Mouse (Mus musculus) spleen, embryonic (tissue): ENCODE measurements around the gene Fdps.
"Not testable (repeated sequence)": the region's sequence is repeated elsewhere in the genome, so short reads cannot be mapped to it uniquely, and the experiment has no call there.

ENCODE experiments used
- CTCF ChIA-PET: fragments of 350-600 bp; sonication (Branson Sonifier 250); formaldehyde crosslinking; loops from one replicate; lab custom pipeline; 2022; lab: Charles Lee

Fdps gene

GRCm38 (mm10) chr3:89102495-89103290 lies 934 bp upstream of the Fdps start:
- CTCF ChIA-PET: interaction anchor here (0.8 kb wide), 2 partner anchors 15 to 852 kb away, joined by 3 to 9 read pairs; no protein-coding TSS in a partner anchor

GRCm38 (mm10) chr3:89101459-89101811 lies 324 bp downstream of the Fdps start:
- CTCF ChIA-PET: interaction anchor here (0.6 to 1.3 kb wide), 4 partner anchors 8 to 632 kb away, joined by 3 to 6 read pairs (median 4); partner anchors contain the start of gene Rusc1

DNA sequence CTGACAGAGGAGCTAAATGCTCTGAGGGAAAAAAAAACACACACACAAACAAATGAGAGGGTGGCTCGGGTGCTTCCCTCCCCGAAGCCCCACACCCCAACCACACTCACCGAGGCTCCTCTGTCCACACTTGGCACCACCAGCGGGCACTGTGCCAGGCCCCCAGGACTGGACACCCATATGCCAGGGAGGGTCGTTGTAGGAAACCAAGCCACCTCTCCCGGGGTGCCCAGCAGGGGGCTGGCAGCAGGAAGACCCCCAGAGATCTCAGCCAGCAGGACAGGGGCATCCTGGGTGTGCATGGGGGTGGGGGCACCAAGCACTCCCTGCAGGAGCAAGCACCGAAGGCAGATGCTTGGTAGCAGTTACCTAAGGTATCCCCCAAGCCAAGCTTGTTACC lies 948 bp downstream of the Fdps start, which contains the start of gene Gm43738:
Gene Gm43738, minus strand, starts transcription at position 289 of the 400 bp plus-strand sequence.
- CTCF ChIA-PET: interaction anchor here (0.6 to 1.3 kb wide), 3 partner anchors 13 to 131 kb away, joined by 3 to 4 read pairs (median 4); no protein-coding TSS in a partner anchor

DNA sequence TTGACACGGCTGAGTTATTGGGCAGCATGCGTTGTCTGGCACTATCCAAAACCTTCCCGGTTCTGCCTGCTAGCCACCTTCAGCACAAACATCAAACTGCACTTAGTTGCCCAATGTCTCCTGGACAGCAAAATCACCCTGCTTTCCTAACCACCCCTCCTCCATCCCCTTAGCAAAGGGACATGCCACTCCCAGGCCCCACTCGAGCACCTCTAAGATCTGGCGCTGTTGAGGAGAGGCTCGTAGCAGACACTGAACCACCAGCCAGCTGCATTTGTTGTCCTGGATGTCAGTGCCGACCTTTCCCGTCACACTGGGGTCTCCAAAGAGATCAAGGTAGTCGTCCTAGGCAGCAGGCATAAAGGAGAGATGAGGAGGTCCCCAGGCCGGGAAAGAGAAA lies 7.7 kb downstream of the Fdps start:
- CTCF ChIA-PET: interaction anchor here (0.6 kb wide), 1 partner anchor 762 kb away, joined by 5 read pairs; no protein-coding TSS in a partner anchor

- CTCF ChIA-PET: interaction anchor here (0.6 to 1.0 kb wide), 3 partner anchors 9 to 762 kb away, joined by 3 to 6 read pairs (median 5); partner anchors contain the start of gene Fdps
These were observed 8.6 kb downstream of the Fdps start, which contains the start of gene Rusc1 for GRCm38 (mm10) chr3:89093175-89093574. TSS of gene Rusc1 (minus strand) at chr3:89093311.

DNA sequence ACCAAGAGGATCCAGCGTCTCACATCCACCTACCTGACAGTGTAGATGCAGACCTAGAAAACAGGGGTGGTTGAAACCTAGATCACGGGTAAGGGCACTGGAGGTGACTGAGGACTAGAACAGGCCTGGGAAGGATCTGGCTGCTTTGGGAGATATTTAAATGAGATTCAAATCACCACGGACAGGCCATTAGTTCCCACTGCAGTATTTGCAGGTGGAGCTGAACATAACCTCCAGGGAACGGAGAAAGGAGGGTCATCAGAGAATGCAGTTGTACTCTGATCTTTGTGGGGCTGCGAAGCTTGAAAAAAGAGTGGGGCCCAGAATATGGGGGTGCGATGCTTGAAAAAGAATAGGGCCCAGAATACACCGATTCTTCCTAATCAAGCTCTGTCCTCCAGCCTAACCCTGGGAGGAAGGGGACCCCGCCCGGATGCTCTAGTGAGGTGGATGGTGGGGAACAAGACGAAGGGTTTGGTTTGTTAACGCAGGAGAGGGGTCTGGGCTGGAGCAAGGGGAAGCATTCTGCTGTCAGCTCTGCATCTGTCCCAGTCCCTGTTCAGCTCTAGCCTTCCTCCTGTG lies 9.2 kb downstream of the Fdps start:
- CTCF ChIA-PET: interaction anchor here (1.0 kb wide), 1 partner anchor 9 kb away, joined by 6 read pairs; the partner anchor contains the start of gene Fdps

DNA sequence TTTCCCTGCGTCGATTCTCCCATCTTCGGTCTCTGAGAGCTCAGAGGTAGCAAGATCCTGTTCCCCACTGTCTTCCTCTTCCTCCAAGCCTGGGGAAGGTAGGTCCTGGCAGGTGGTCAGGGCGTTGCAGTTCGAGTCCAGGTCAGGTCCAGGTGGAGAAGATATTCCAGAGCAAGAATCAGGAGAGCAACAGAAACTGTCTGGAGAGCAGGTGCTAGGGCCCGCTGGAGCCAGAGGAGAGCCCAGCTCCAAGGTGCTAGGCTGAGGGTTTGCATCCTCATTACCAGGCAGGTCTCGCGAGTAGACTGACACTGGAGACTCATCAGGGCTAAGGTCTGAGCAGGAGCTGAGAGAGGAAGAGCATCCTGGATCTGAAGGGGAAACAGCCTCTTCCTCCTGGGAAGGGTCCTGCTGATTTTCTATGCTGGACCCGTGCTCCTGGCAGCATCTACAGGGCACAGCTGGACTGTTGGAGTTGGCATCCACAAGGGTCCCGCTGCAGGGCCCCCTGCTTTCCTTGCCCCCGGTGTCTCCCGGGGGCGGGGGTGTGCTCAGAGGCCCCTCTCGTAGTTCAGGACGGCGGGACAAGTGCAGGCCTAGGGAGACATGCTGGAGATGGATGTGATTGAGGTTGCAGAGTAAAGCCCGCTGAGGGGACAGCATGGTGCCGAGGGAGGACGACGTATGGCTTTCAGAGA lies 9.8 kb downstream of the Fdps start:
- CTCF ChIA-PET: no interaction called here

GRCm38 (mm10) chr3:89090694-89091655 lies 10.8 kb downstream of the Fdps start:
- CTCF ChIA-PET: interaction anchor here (0.7 kb wide), 1 partner anchor 365 kb away, joined by 10 read pairs; no protein-coding TSS in a partner anchor

DNA sequence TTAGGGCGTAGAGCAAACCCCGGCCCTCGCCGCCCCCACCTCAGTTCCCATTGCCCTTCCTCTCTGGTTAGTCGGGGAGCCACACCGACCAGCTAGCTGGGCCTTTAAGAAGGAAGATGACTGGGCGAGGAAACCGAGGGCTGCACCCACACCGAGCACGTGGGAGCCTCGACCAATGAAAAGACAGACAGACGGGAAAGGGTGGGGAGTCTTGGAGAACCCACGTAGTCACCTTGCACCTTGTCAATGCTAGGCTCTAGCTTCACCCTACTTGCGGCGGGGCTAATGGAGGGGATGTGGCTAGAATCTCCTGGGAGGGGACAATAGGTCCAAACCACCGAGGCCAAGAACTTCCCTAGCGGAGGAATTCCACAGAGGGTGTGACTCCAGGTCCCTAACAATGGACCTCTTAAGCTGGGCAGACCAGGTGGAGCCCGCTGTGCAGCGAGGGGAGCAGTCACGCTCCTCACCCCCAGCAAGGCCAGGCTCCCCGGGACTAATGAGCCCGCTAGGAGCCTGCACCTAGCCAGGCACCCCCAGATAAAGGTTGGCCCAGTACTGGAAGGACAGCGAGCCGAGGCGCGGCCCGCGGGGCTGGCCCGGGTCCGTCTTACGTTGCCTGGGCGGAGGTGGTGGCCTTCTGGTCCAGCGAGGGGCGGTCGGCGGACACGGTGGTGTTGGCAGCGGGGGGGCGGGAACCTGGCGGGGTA lies 11.7 kb downstream of the Fdps start:
- CTCF ChIA-PET: interaction anchor here (0.7 kb wide), 1 partner anchor 366 kb away, joined by 10 read pairs; no protein-coding TSS in a partner anchor

DNA sequence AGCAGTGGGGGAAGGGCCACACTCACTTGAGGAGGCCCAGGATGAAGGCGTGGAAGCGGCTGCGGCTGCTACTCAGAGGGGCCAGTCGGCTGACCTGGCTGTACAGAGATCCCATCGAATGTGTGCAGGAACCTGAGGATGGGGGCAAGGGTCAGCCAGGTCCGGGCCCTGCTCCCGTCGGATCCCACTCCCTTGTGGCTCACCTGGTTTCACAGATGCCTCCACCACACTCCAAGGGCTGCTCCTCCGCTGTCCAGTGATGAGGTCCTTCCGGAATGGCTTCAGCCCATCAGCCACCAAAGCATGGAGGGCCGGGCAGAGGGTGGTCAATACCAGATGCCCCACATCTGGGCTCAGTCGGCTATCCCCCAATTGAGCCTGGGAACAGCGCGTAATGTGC lies 12.8 kb downstream of the Fdps start:
- CTCF ChIA-PET: interaction anchor here (1.6 kb wide), 1 partner anchor 71 kb away, joined by 7 read pairs; the partner anchor contains the start of gene Hcn3

DNA sequence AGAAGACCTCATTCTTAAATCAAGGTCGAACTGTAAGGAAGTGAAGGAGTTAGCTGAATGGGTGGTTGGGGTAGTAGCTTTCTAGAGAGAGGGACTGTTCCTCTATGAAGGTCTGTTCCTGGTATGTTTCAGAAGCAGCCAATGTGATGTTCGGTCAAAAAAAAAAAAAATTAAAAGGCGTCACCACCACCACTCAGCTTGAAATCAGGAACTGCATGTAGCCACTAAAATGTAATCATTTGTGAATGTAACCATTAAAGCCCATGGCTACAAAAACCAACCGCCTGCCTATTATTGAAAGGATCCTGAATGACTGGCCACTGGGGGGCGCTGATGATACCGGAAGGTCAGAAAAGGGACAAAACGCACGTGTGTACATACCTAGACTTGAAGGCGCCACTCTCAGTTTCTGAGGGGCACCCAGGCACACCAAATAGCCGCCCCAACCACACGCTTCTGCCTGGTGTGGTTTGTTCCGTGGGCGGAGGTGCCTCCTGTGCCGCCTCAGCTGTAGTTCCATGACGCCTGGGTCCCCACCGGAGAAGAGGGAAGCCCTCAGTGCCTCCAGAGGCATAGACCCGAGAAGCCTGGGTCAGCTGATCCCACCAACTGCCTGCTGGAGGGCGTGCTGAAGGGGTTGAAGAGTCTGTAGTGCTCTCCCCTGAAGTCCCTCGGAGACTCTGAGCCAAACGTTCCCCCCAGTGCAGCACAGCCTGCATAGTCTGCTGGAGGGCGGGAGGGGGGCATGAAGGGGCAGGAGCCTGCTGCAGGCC lies 14.2 kb downstream of the Fdps start:
- CTCF ChIA-PET: interaction anchor here (0.6 to 1.6 kb wide), 4 partner anchors 14 to 73 kb away, joined by 3 to 21 read pairs (median 6); partner anchors contain the start of genes Gm43738 and Hcn3

- CTCF ChIA-PET: no interaction called here
These were observed 17.0 kb downstream of the Fdps start for GRCm38 (mm10) chr3:89084654-89085190.

GRCm38 (mm10) chr3:89084133-89084532 lies 17.6 kb downstream of the Fdps start:
- CTCF ChIA-PET: no interaction called here

GRCm38 (mm10) chr3:89082287-89082686 lies 19.5 kb downstream of the Fdps start:
- CTCF ChIA-PET: not testable (repeated sequence)

GRCm38 (mm10) chr3:89077383-89077782 lies 24.4 kb downstream of the Fdps start:
- CTCF ChIA-PET: no interaction called here

GRCm38 (mm10) chr3:89067265-89067664 lies 34.5 kb downstream of the Fdps start:
- CTCF ChIA-PET: no interaction called here

DNA sequence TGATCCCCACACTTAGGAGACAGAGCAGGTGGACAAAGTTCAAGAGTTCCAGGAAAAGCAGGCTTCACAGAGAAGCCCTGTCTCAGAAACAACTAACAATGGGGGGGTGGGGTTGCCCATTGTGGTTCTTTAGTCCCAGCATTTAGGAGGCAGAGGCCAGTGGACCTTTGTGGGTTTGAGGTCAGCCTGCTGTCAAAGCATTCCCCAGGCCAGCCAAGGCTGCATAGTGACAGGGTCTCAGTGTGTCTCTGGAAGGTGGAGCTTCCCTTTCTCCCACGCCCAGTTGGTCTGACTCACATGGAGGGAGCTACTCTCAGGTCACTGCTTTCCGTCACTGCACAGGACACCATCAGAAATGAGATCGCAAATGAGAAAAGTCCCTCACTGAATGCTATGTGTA lies 40.1 kb downstream of the Fdps start:
- CTCF ChIA-PET: interaction anchor here (0.8 kb wide), 1 partner anchor 32 kb away, joined by 3 read pairs; no protein-coding TSS in a partner anchor

- CTCF ChIA-PET: no interaction called here
These were observed 43.0 kb downstream of the Fdps start for GRCm38 (mm10) chr3:89058783-89059182.
